Mouse (Mus musculus): ENCODE measurements around the gene Serpine1. TPM values are rescaled to one million over a fixed set of nuclear protein-coding genes. Genes with fewer than 3 reads are reported as not detected.

Gene Serpine1
- total RNA-seq, 2 experiments from 2014 or later: 0.80 to 0.96 TPM

- peak; percentile 45 to 59 for DNase-seq (ENCODE audit: low spot score in 2 of 2)
Observed at GRCm38 (mm10) chr5:137061809-137062481, 10.1 kb downstream of the Serpine1 start.

GRCm38 (mm10) chr5:137054873-137055272 is 17.2 kb downstream of the Serpine1 start:
- no peak for DNase-seq (ENCODE audit: low spot score in 2 of 2)

- DNase-seq (ENCODE audit: low spot score in 2 of 2): no peak
Observed at GRCm38 (mm10) chr5:137054299-137054698, 17.8 kb downstream of the Serpine1 start.

- no peak for DNase-seq (ENCODE audit: low spot score in 2 of 2)
Observed at GRCm38 (mm10) chr5:137051914-137052505, 20.1 kb downstream of the Serpine1 start.

GRCm38 (mm10) chr5:137051125-137051524 is 20.9 kb downstream of the Serpine1 start:
- DNase-seq (ENCODE audit: low spot score in 2 of 2): no peak

GRCm38 (mm10) chr5:137046991-137047390 is 25.1 kb downstream of the Serpine1 start:
- no peak for DNase-seq (ENCODE audit: low spot score in 2 of 2)

GRCm38 (mm10) chr5:137046324-137046718 is 25.7 kb downstream of the Serpine1 start:
- DNase-seq (ENCODE audit: low spot score in 2 of 2): no peak

GRCm38 (mm10) chr5:137045402-137046323 is 26.4 kb downstream of the Serpine1 start, which contains the start of gene Ap1s1:
Ap1s1 (minus strand) TSS chr5:137046135.
- peak; percentile 98 to 99 for DNase-seq (ENCODE audit: low spot score in 2 of 2)

- no peak for DNase-seq (ENCODE audit: low spot score in 2 of 2)
Observed at GRCm38 (mm10) chr5:137043997-137044396, 28.1 kb downstream of the Serpine1 start.

- DNase-seq (ENCODE audit: low spot score in 2 of 2): no peak
Observed at GRCm38 (mm10) chr5:137041442-137041841, 30.6 kb downstream of the Serpine1 start.

GRCm38 (mm10) chr5:137039453-137039852 is 32.6 kb downstream of the Serpine1 start:
- DNase-seq (ENCODE audit: low spot score in 2 of 2): no peak

- DNase-seq (ENCODE audit: low spot score in 2 of 2): no peak
Observed at GRCm38 (mm10) chr5:137036211-137036610, 35.9 kb downstream of the Serpine1 start.

- peak; percentile 76 to 86 for DNase-seq (ENCODE audit: low spot score in 2 of 2)
Observed at GRCm38 (mm10) chr5:137032641-137033074, 39.4 kb downstream of the Serpine1 start.

- DNase-seq (ENCODE audit: low spot score in 2 of 2): peak in 1 of 2 experiments; percentile 68
Observed at GRCm38 (mm10) chr5:137032033-137032421, 40.0 kb downstream of the Serpine1 start.

GRCm38 (mm10) chr5:137031076-137032032 is 40.7 kb downstream of the Serpine1 start:
- peak; percentile 36 to 52 for DNase-seq (ENCODE audit: low spot score in 2 of 2)

- peak in 1 of 2 experiments; percentile 64 for DNase-seq (ENCODE audit: low spot score in 2 of 2)
Observed at GRCm38 (mm10) chr5:137030416-137030810, 41.7 kb downstream of the Serpine1 start.

GRCm38 (mm10) chr5:137029643-137030415 is 42.2 kb downstream of the Serpine1 start:
- DNase-seq (ENCODE audit: low spot score in 2 of 2): peak; percentile 97 to 98

- no peak for DNase-seq (ENCODE audit: low spot score in 2 of 2)
Observed at GRCm38 (mm10) chr5:137029273-137029585, 42.8 kb downstream of the Serpine1 start.

- DNase-seq (ENCODE audit: low spot score in 2 of 2): peak in 1 of 2 experiments; percentile 33
Observed at GRCm38 (mm10) chr5:137028561-137029272, 43.4 kb downstream of the Serpine1 start.
